Mouse (Mus musculus) CH12.LX (cell line): ENCODE measurements around the gene Cacng6. TPM values are rescaled to one million over a fixed set of nuclear protein-coding genes. Genes with fewer than 3 reads are reported as not detected.

ENCODE experiments used
- DNase-seq: peaks from one replicate; pipeline ENCODE4 v3.0.0-alpha.2; 2013; ENCODE audit errors: extremely low read depth
- H3K27ac ChIP-seq: 2 replicates; pipeline ENCODE4 v1.5.1; 2012; ENCODE audit warnings: low read depth, mild to moderate bottlenecking, control low read depth, moderate library complexity; ENCODE audit not compliant: insufficient read depth
- H3K27me3 ChIP-seq: replicated peaks from 2 replicates; pipeline ENCODE3; 2012; ENCODE audit warnings: inconsistent platforms
- H3K36me3 ChIP-seq, 2 experiments: replicated peaks in 1 of 2; 2 replicates each; pipeline versions ENCODE3 to v1.6.1; 2012; ENCODE audit warnings: inconsistent platforms in 1 of 2, low read length in 1 of 2, mild to moderate bottlenecking in 1 of 2, mixed read lengths in 1 of 2, moderate library complexity in 1 of 2; ENCODE audit not compliant: control insufficient read depth in 1 of 2, insufficient read depth in 1 of 2
- H3K4me1 ChIP-seq, 2 experiments: 2 replicates each; pipeline ENCODE4 v1.6.1; 2012; ENCODE audit warnings: inconsistent platforms in 1 of 2, moderate library complexity in 1 of 2; ENCODE audit not compliant: insufficient read depth in 2 of 2, control insufficient read depth in 1 of 2
- H3K4me2 ChIP-seq: 2 replicates; pipeline ENCODE4 v1.6.1; 2012; ENCODE audit warnings: low read depth, mild to moderate bottlenecking, control low read depth; ENCODE audit not compliant: poor library complexity, insufficient read depth, severe bottlenecking
- H3K4me3 ChIP-seq, 3 experiments: fragments of 150-350 bp in 1 of 3; sonication (generic) in 1 of 3; replicated peaks in 1 of 3; 2 replicates each; pipeline versions ENCODE3 to v1.5.1; 2011 to 2012; ENCODE audit warnings: low read depth in 2 of 3, low read length in 2 of 3, mild to moderate bottlenecking in 2 of 3, moderate library complexity in 2 of 3, control low read depth in 1 of 3, improper control_type of control experiment in 1 of 3, inconsistent platforms in 1 of 3, mixed read lengths in 1 of 3; ENCODE audit not compliant: poor library complexity in 1 of 3
- H3K79me2 ChIP-seq: replicated peaks from 2 replicates; pipeline ENCODE4 v1.6.1; 2012; ENCODE audit warnings: mild to moderate bottlenecking, moderate library complexity; ENCODE audit not compliant: control insufficient read depth, poor library complexity, insufficient read depth, severe bottlenecking; ENCODE audit errors: extremely low read depth
- H3K9ac ChIP-seq: 2 replicates; pipeline ENCODE4 v1.6.1; 2012; ENCODE audit warnings: low read depth, mild to moderate bottlenecking, control low read depth, moderate library complexity; ENCODE audit not compliant: insufficient read depth
- H3K9me3 ChIP-seq: replicated peaks from 2 replicates; pipeline ENCODE3; 2012; ENCODE audit warnings: low read length, inconsistent platforms, mixed read lengths
- CHD1 ChIP-seq: IDR thresholded peaks from 2 replicates; pipeline ENCODE4 v1.6.1; 2012; ENCODE audit warnings: low read depth, low read length, improper control_type of control experiment, inconsistent platforms
- CHD2 ChIP-seq: IDR thresholded peaks from 2 replicates; pipeline ENCODE4 v1.6.1; 2011; ENCODE audit warnings: low read length, improper control_type of control experiment
- CTCF ChIP-seq, 2 experiments: IDR thresholded peaks in 1 of 2; conservative IDR thresholded peaks in 1 of 2; 2 replicates each; pipeline ENCODE4 v1.5.1; 2011 to 2012; ENCODE audit warnings: low read depth in 2 of 2, low read length in 2 of 2, improper control_type of control experiment in 1 of 2, inconsistent platforms in 1 of 2, mild to moderate bottlenecking in 1 of 2, moderate library complexity in 1 of 2
- E2F4 ChIP-seq: IDR thresholded peaks from 2 replicates; pipeline ENCODE4 v1.6.1; 2011; ENCODE audit warnings: low read depth, low read length, improper control_type of control experiment; ENCODE audit not compliant: insufficient replicate concordance
- EP300 ChIP-seq: IDR thresholded peaks from 2 replicates; pipeline ENCODE4 v1.6.1; 2011; ENCODE audit warnings: low read length, improper control_type of control experiment
- ETS1 ChIP-seq: conservative IDR thresholded peaks from 2 replicates; pipeline ENCODE4 v1.6.1; 2012; ENCODE audit warnings: low read depth, mild to moderate bottlenecking, inconsistent platforms, low read length, improper control_type of control experiment, moderate library complexity
- GABPA ChIP-seq: IDR thresholded peaks from 2 replicates; pipeline ENCODE4 v1.6.1; 2012; ENCODE audit warnings: low read depth, low read length, improper control_type of control experiment, inconsistent platforms; ENCODE audit not compliant: insufficient replicate concordance
- HCFC1 ChIP-seq: IDR thresholded peaks from 2 replicates; pipeline ENCODE4 v1.6.1; 2012; ENCODE audit warnings: low read depth, mild to moderate bottlenecking, inconsistent platforms, low read length, improper control_type of control experiment
- IRF4 ChIP-seq: IDR thresholded peaks from 2 replicates; pipeline ENCODE4 v1.6.1; 2014; ENCODE audit warnings: low read depth, mild to moderate bottlenecking, inconsistent platforms, low read length, improper control_type of control experiment
- JUND ChIP-seq: conservative IDR thresholded peaks from 2 replicates; pipeline ENCODE4 v1.6.1; 2011; ENCODE audit warnings: low read depth, low read length, improper control_type of control experiment
- KAT2A ChIP-seq: IDR thresholded peaks from 2 replicates; pipeline ENCODE4 v1.6.1; 2012; ENCODE audit warnings: low read length, improper control_type of control experiment, inconsistent platforms; ENCODE audit not compliant: insufficient replicate concordance
- MAFK ChIP-seq: IDR thresholded peaks from 2 replicates; pipeline ENCODE4 v1.6.1; 2011; ENCODE audit warnings: low read length, improper control_type of control experiment; ENCODE audit not compliant: insufficient replicate concordance
- MAX ChIP-seq: IDR thresholded peaks from 2 replicates; pipeline ENCODE4 v1.6.1; 2011; ENCODE audit warnings: low read length, improper control_type of control experiment
- MAZ ChIP-seq: IDR thresholded peaks from 2 replicates; pipeline ENCODE4 v1.6.1; 2012; ENCODE audit warnings: low read depth, mild to moderate bottlenecking, inconsistent platforms, low read length, improper control_type of control experiment, moderate library complexity
- MEF2A ChIP-seq: IDR thresholded peaks from 2 replicates; pipeline ENCODE4 v1.6.1; 2014; ENCODE audit warnings: low read depth, mild to moderate bottlenecking, inconsistent platforms, low read length, improper control_type of control experiment, borderline replicate concordance
- MXI1 ChIP-seq: IDR thresholded peaks from 2 replicates; pipeline ENCODE4 v1.6.1; 2011; ENCODE audit warnings: mild to moderate bottlenecking, low read depth, low read length, improper control_type of control experiment
- MYC ChIP-seq: IDR thresholded peaks from 2 replicates; pipeline ENCODE4 v1.6.1; 2011; ENCODE audit warnings: low read depth, mild to moderate bottlenecking, improper control_type of control experiment, low read length
- NELFE ChIP-seq: IDR thresholded peaks from 2 replicates; pipeline ENCODE4 v1.6.1; 2011; ENCODE audit warnings: low read depth, low read length, improper control_type of control experiment
- POLR2A ChIP-seq: IDR thresholded peaks from 2 replicates; pipeline ENCODE4 v1.6.1; 2011; ENCODE audit warnings: low read depth, mild to moderate bottlenecking, improper control_type of control experiment, low read length
- POLR2AphosphoS2 ChIP-seq: IDR thresholded peaks from 2 replicates; pipeline ENCODE4 v1.6.1; 2011; ENCODE audit warnings: low read depth, low read length, improper control_type of control experiment
- RCOR1 ChIP-seq: conservative IDR thresholded peaks from 2 replicates; pipeline ENCODE4 v1.6.1; 2012; ENCODE audit warnings: low read depth, mild to moderate bottlenecking, inconsistent platforms, low read length, improper control_type of control experiment
- SIN3A ChIP-seq: IDR thresholded peaks from 2 replicates; pipeline ENCODE4 v1.6.1; 2012; ENCODE audit warnings: low read length, improper control_type of control experiment, inconsistent platforms
- SMC3 ChIP-seq: IDR thresholded peaks from 2 replicates; pipeline ENCODE4 v1.6.1; 2011; ENCODE audit warnings: low read depth, low read length, improper control_type of control experiment
- UBTF ChIP-seq: IDR thresholded peaks from 2 replicates; pipeline ENCODE4 v1.6.1; 2012; ENCODE audit warnings: low read depth, mild to moderate bottlenecking, inconsistent platforms, low read length, improper control_type of control experiment, moderate library complexity
- USF2 ChIP-seq: conservative IDR thresholded peaks from 2 replicates; pipeline ENCODE4 v1.6.1; 2011; ENCODE audit warnings: low read depth, low read length, improper control_type of control experiment
- ZKSCAN1 ChIP-seq: IDR thresholded peaks from 2 replicates; pipeline ENCODE4 v1.6.1; 2012; ENCODE audit warnings: low read depth, inconsistent platforms, low read length, improper control_type of control experiment, borderline replicate concordance
- ZNF384 ChIP-seq: IDR thresholded peaks from 2 replicates; pipeline ENCODE4 v1.6.1; 2012; ENCODE audit warnings: low read depth, low read length, improper control_type of control experiment, inconsistent platforms
- dilution Hi-C: fragments of 300-500 bp; cut with MboI; formaldehyde crosslinking; loops from 2 replicates; pipeline ENCODE4 v1.14.3; 2020; ENCODE audit warnings: low sequenced_read_pairs; ENCODE audit not compliant: extremely low pct_unique_long_range_greater_than_20kb, extremely low pct_ligation_motif_present
- in situ Hi-C: fragments of 300-500 bp; cut with MboI; formaldehyde crosslinking; loops from 3 replicates; pipeline ENCODE4 v1.14.3; 2019; ENCODE audit warnings: low sequenced_read_pairs, low pct_ligation_motif_present, low pct_unique_long_range_greater_than_20kb, mixed read lengths
- polyA plus RNA-seq: library from polyadenylated mRNA; unstranded; fragments of >175 nt; gene quantifications from 2 replicates; pipeline ENCODE4 v1.2.1, GENCODE M21; 2012; ENCODE audit warnings: low read depth; ENCODE audit not compliant: insufficient read length
- total RNA-seq, 2 experiments: library from RNA; depleted of rRNA; stranded (reverse); fragments of 300-350 nt in 1 of 2; fragments of >200 nt in 1 of 2; gene quantifications; 2 replicates each; pipeline ENCODE4 v1.2.3; 2012 to 2014

The Cacng6 gene
- total and polyA plus RNA-seq, 3 experiments, result not detected

DNA sequence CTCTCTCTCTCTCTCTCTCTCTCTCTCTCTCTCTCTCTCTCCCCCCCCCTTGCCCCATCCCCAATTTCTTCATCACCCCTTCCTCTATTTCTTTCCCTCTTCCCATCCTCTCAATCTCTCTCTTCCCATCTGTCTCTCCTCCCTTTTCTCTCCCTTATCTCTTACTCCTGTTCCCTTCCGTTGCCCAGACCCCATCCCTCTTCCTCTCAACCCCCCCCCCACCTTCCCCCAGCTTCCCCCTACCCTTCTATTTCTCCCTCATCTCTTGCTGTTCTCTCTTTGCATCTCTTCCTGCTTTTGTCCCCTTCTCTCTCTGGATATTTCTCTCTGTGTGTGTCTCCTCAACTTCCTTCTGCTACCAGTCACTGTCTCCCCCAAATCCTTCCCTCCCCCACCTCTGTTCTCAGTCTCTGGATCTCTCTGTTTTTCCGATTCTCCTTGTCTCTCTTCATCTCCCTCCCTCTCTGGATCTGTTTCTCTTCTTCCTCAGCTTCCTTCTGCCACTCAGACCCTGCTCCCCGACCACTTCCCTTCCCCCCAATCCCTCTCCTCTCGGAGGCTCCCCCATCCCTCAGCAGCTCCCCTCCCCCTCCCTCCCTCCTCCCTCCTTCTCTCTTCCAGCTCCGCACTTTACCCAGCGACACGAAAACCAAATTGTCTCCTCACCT is 33.4 kb upstream of the Cacng6 start, which contains the start of gene Cacng8:
Gene Cacng8 (plus strand): TSS at position 271 of the 668 bp plus-strand sequence.
- Histone ChIP-seq H3K79me2 (no peaks in the 10 kb centered on the region), H3K4me1 (peaks cover 5 to 30% of the 10 kb centered on the region in 2 experiments), H3K4me3 (no peak within 1 kb of the TSS), H3K9ac (no peak within 1 kb of the TSS), H3K4me2 (peak within 1 kb of the TSS; percentile 78; the same call in 1 of the 2 replicates), H3K27me3 (peaks cover 2% of the 10 kb centered on the region), H3K36me3 (no peaks in the 10 kb centered on the region), H3K27ac (no peak within 1 kb of the TSS), H3K9me3 (no peaks in the 10 kb centered on the region)
- dilution Hi-C loops, result no loop called here
- TF ChIP-seq ETS1 (no peak), EP300 (no peak), ZKSCAN1 (no peak), MAZ (no peak), CHD1 (no peak), MAX (no peak), CTCF (conservative IDR thresholded peaks at IDR 0.05 in 1 of 2, IDR thresholded peaks at IDR 0.05 in 1 of 2; ENCODE audit: low read depth in 2 of 2, low read length in 2 of 2) (no peak), MEF2A (no peak), CHD2 (no peak), NELFE (no peak), HCFC1 (no peak), ZNF384 (no peak)
- in situ Hi-C loops, result no loop called here
- DNase-seq, result no peak

DNA sequence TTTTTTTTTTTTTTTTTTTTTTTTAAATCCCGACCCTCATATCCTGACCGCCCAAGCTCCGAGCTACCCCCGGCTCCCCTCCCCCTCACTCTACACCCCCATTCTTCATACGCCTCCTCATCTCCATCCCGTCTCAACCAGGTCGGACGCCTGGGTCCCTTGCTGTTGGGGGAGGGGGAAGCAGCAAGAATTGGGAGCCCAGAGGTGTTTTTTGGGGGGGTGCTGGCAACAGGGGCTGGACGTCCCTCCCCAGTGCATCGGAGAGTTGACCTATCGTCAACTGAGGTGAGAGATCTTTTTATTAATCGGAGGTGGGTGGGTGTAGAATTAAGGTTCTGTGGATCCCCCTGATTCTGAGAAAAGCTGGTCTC is 32.9 kb upstream of the Cacng6 start:
- Histone ChIP-seq H3K36me3 (no peaks in the 10 kb centered on the region), H3K9me3 (no peaks in the 10 kb centered on the region), H3K4me2 (no peak overlapping the region), H3K27ac (no peak overlapping the region), H3K27me3 (peaks cover 2% of the 10 kb centered on the region), H3K9ac (no peak overlapping the region), H3K79me2 (no peaks in the 10 kb centered on the region), H3K4me1 (peaks cover 5 to 30% of the 10 kb centered on the region in 2 experiments), H3K4me3 (no peak overlapping the region)
- dilution Hi-C loops (no loop called here), in situ Hi-C loops (no loop called here)
- no peak for DNase-seq
- TF ChIP-seq MEF2A (no peak), USF2 (no peak), SIN3A (no peak), UBTF (no peak), POLR2AphosphoS2 (no peak), CHD2 (no peak), RCOR1 (no peak), JUND (no peak), KAT2A (no peak), MXI1 (no peak), POLR2A (no peak), MYC (no peak), MAX (no peak), E2F4 (no peak), IRF4 (no peak), SMC3 (no peak), CTCF (conservative IDR thresholded peaks at IDR 0.05 in 1 of 2, IDR thresholded peaks at IDR 0.05 in 1 of 2; ENCODE audit: low read depth in 2 of 2, low read length in 2 of 2) (no peak), MAFK (no peak), NELFE (no peak), GABPA (no peak)
